Mouse (Mus musculus): ENCODE results near the gene Treml1.

- TF ChIP-seq CTCF (IDR thresholded peaks at IDR 0.05; ENCODE audit: low read depth) (no peak), EP300 (IDR thresholded peaks at IDR 0.05; ENCODE audit: low read depth) (no peak)
Measured at GRCm38 (mm10) chr17:48372987-48373386, 13.3 kb downstream of the Treml1 start.
